Mouse (Mus musculus): ENCODE data around the gene Sox13. TPM values are rescaled to one million over a fixed set of nuclear protein-coding genes. Genes with fewer than 3 reads are reported as not detected.

Sox13 gene
- polyA plus RNA-seq, 1 experiment = 15.4 TPM

GRCm38 (mm10) chr1:133463138-133463537 is 39.0 kb upstream of the Sox13 start:
- no peak for DNase-seq
- Histone ChIP-seq H3K27me3 (ENCODE audit: control insufficient read depth, insufficient read depth, low read length) (no peaks in the 10 kb centered on the region), H3K4me3 (replicated peaks; ENCODE audit: insufficient read depth, low read depth, low read length) (no peak overlapping the region), H3K4me1 (ENCODE audit: control insufficient read depth, insufficient read depth, low read length) (no peaks in the 10 kb centered on the region), H3K27ac (ENCODE audit: insufficient read depth, low read length) (no peak overlapping the region)
- TF ChIP-seq CTCF (IDR thresholded peaks at IDR 0.05; ENCODE audit: borderline replicate concordance, insufficient read depth, low read depth, low read length) (no peak), POLR2A (IDR thresholded peaks at IDR 0.05; ENCODE audit: borderline replicate concordance, insufficient read depth, low read length) (no peak)
- WGBS = 75% methylated on average over 5 of the region's 5 CpGs

DNA sequence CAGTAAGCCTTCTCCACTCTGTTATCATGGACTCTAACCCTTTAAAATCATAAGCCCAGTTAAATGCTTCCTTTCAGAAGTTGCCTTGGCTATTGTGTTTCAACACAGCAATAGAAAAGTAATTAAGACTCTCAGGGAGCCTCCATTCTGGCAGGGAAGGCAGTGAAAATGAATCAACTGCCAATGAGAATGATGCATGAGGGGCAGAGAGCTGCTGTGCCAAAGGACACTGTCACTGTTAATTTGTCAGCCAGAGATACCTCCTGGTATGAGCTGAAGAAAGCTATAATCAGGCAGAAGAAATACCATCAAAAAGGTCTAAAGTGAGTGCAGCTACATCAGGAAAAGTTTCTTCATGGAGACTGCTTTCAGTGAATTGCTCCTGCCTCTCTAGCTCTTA is 36.8 kb upstream of the Sox13 start:
- H3K27ac ChIP-seq (ENCODE audit: insufficient read depth, low read length) = no peak overlapping the region
- no peaks in the 10 kb centered on the region for H3K4me1 ChIP-seq (ENCODE audit: control insufficient read depth, insufficient read depth, low read length)
- TF ChIP-seq POLR2A (IDR thresholded peaks at IDR 0.05; ENCODE audit: borderline replicate concordance, insufficient read depth, low read length) (no peak), CTCF (IDR thresholded peaks at IDR 0.05; ENCODE audit: borderline replicate concordance, insufficient read depth, low read depth, low read length) (no peak)
- no peak overlapping the region for H3K4me3 ChIP-seq (replicated peaks; ENCODE audit: insufficient read depth, low read depth, low read length)
- DNase-seq = no peak
- H3K27me3 ChIP-seq (ENCODE audit: control insufficient read depth, insufficient read depth, low read length) = no peaks in the 10 kb centered on the region

GRCm38 (mm10) chr1:133456097-133456496 is 31.9 kb upstream of the Sox13 start:
- no peak for DNase-seq
- no peaks in the 10 kb centered on the region for H3K4me1 ChIP-seq (ENCODE audit: control insufficient read depth, insufficient read depth, low read length)
- WGBS = 69% methylated on average over 2 of the region's 2 CpGs
- H3K27me3 ChIP-seq (ENCODE audit: control insufficient read depth, insufficient read depth, low read length) = no peaks in the 10 kb centered on the region
- H3K27ac ChIP-seq (ENCODE audit: insufficient read depth, low read length) = no peak overlapping the region
- TF ChIP-seq CTCF (IDR thresholded peaks at IDR 0.05; ENCODE audit: borderline replicate concordance, insufficient read depth, low read depth, low read length) (no peak), POLR2A (IDR thresholded peaks at IDR 0.05; ENCODE audit: borderline replicate concordance, insufficient read depth, low read length) (no peak)
- H3K4me3 ChIP-seq (replicated peaks; ENCODE audit: insufficient read depth, low read depth, low read length) = no peak overlapping the region

DNA sequence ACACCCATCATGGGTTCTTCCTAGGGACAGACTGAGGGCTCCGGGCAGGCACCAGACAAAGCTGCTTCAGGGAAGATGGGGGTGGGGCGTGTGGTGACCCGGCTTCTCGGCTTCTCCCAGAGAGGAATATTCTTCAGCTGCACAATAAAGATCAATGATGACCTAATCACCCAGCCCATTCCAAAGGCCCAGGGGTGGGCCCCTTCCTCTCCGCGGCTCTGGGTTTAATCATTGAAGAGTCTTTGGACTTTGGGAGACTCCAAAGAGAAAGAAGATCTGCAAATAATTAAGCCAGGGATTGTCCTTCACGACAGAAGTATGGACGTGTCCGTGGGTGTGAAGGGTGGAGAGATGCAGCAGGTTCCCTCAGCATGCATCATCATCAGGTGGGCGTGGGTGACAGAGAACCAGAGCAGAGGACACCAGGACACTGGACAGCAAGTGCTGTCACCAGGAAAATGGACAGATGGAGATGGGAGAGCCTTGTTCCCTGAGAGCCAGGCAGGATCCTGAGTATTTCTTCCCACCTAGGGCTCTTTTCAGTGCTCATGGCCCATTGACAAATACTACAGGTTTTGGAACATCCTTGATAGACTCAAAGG is 28.5 kb upstream of the Sox13 start:
- DNase-seq = no peak
- H3K27ac ChIP-seq (ENCODE audit: insufficient read depth, low read length) = no peak overlapping the region
- H3K4me1 ChIP-seq (ENCODE audit: control insufficient read depth, insufficient read depth, low read length) = no peaks in the 10 kb centered on the region
- 56% methylated on average over 10 of the region's 10 CpGs for WGBS
- no peak for TF ChIP-seq POLR2A (IDR thresholded peaks at IDR 0.05; ENCODE audit: borderline replicate concordance, insufficient read depth, low read length)
- TF ChIP-seq CTCF (IDR thresholded peaks at IDR 0.05; ENCODE audit: borderline replicate concordance, insufficient read depth, low read depth, low read length) = no peak
- no peaks in the 10 kb centered on the region for H3K27me3 ChIP-seq (ENCODE audit: control insufficient read depth, insufficient read depth, low read length)
- no peak overlapping the region for H3K4me3 ChIP-seq (replicated peaks; ENCODE audit: insufficient read depth, low read depth, low read length)

- 76% methylated on average over 13 of the region's 13 CpGs for whole genome bisulfite sequencing
- TF ChIP-seq CTCF (IDR thresholded peaks at IDR 0.05; ENCODE audit: borderline replicate concordance, insufficient read depth, low read depth, low read length) = no peak
- TF ChIP-seq POLR2A (IDR thresholded peaks at IDR 0.05; ENCODE audit: borderline replicate concordance, insufficient read depth, low read length) = no peak
- Histone ChIP-seq H3K4me3 (replicated peaks; ENCODE audit: insufficient read depth, low read depth, low read length) (no peak overlapping the region), H3K27ac (ENCODE audit: insufficient read depth, low read length) (no peak overlapping the region), H3K4me1 (ENCODE audit: control insufficient read depth, insufficient read depth, low read length) (no peaks in the 10 kb centered on the region), H3K27me3 (ENCODE audit: control insufficient read depth, insufficient read depth, low read length) (no peaks in the 10 kb centered on the region)
- no peak for DNase-seq
These were observed 27.8 kb upstream of the Sox13 start for GRCm38 (mm10) chr1:133451869-133452563.

DNA sequence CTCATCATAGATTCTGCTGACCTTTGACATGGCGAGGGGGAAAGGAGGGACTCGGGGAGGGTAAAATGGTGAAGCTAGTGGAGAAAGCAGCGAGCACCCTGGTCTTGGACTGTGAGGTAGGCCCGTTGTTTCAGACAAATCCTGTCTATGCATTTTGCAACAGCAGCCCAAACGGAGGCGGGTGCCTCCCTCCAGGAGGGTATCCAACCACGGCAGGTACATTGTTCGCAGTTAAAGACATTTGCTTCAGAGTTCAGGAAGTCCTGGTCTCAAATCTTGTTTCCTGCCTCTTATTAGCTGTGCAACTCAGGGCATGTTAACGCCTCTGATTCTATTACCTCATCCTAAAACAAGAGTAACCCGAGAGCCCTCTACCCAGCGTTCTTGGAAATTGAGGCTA is 26.8 kb upstream of the Sox13 start:
- TF ChIP-seq CTCF (IDR thresholded peaks at IDR 0.05; ENCODE audit: borderline replicate concordance, insufficient read depth, low read depth, low read length) = no peak
- TF ChIP-seq POLR2A (IDR thresholded peaks at IDR 0.05; ENCODE audit: borderline replicate concordance, insufficient read depth, low read length) = no peak
- Histone ChIP-seq H3K4me3 (replicated peaks; ENCODE audit: insufficient read depth, low read depth, low read length) (no peak overlapping the region), H3K27ac (ENCODE audit: insufficient read depth, low read length) (no peak overlapping the region), H3K4me1 (ENCODE audit: control insufficient read depth, insufficient read depth, low read length) (no peaks in the 10 kb centered on the region), H3K27me3 (ENCODE audit: control insufficient read depth, insufficient read depth, low read length) (no peaks in the 10 kb centered on the region)
- 71% methylated on average over 11 of the region's 11 CpGs for WGBS
- no peak for DNase-seq

- Histone ChIP-seq H3K27me3 (ENCODE audit: control insufficient read depth, insufficient read depth, low read length) (no peaks in the 10 kb centered on the region), H3K4me3 (replicated peaks; ENCODE audit: insufficient read depth, low read depth, low read length) (no peak overlapping the region), H3K4me1 (ENCODE audit: control insufficient read depth, insufficient read depth, low read length) (no peaks in the 10 kb centered on the region), H3K27ac (ENCODE audit: insufficient read depth, low read length) (no peak overlapping the region)
- DNase-seq = no peak
- 27% methylated on average over 14 of the region's 14 CpGs for WGBS
- no peak for TF ChIP-seq POLR2A (IDR thresholded peaks at IDR 0.05; ENCODE audit: borderline replicate concordance, insufficient read depth, low read length)
- TF ChIP-seq CTCF (IDR thresholded peaks at IDR 0.05; ENCODE audit: borderline replicate concordance, insufficient read depth, low read depth, low read length) = no peak
These were observed 24.3 kb upstream of the Sox13 start for GRCm38 (mm10) chr1:133448351-133448931.

DNA sequence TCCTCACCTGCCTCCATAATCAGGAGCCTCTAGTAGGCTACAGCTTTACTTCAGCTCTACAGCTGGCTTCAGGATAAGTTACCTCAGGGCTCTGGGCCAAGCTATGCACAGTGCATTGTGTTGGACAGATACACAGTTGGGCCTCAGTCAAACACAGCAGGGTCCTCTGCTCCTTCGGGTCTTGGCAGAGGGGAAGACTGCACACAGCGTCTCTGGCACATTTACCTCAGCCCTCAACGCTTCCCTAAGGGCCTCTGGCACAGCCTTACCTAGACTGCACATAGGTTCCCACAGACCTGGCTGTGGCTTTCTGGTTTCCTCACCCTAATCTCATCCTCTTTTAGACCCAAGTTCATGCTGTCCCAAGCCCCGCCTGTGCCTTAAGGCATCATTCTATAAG is 22.1 kb upstream of the Sox13 start:
- WGBS = 19% methylated on average over 4 of the region's 4 CpGs
- H3K4me1 ChIP-seq (ENCODE audit: control insufficient read depth, insufficient read depth, low read length) = no peaks in the 10 kb centered on the region

More for the DNA sequence above, 22.1 kb upstream of the Sox13 start:
- no peak overlapping the region for H3K27ac ChIP-seq (ENCODE audit: insufficient read depth, low read length)
- H3K27me3 ChIP-seq (ENCODE audit: control insufficient read depth, insufficient read depth, low read length) = no peaks in the 10 kb centered on the region
- no peak for DNase-seq
- no peak for TF ChIP-seq CTCF (IDR thresholded peaks at IDR 0.05; ENCODE audit: borderline replicate concordance, insufficient read depth, low read depth, low read length)
- TF ChIP-seq POLR2A (IDR thresholded peaks at IDR 0.05; ENCODE audit: borderline replicate concordance, insufficient read depth, low read length) = no peak
- H3K4me3 ChIP-seq (replicated peaks; ENCODE audit: insufficient read depth, low read depth, low read length) = no peak overlapping the region

Measured in cerebellum, adult 2 months (tissue).